ENCODE assay signal across 8 mouse cellular contexts in the genomic region with DNA sequence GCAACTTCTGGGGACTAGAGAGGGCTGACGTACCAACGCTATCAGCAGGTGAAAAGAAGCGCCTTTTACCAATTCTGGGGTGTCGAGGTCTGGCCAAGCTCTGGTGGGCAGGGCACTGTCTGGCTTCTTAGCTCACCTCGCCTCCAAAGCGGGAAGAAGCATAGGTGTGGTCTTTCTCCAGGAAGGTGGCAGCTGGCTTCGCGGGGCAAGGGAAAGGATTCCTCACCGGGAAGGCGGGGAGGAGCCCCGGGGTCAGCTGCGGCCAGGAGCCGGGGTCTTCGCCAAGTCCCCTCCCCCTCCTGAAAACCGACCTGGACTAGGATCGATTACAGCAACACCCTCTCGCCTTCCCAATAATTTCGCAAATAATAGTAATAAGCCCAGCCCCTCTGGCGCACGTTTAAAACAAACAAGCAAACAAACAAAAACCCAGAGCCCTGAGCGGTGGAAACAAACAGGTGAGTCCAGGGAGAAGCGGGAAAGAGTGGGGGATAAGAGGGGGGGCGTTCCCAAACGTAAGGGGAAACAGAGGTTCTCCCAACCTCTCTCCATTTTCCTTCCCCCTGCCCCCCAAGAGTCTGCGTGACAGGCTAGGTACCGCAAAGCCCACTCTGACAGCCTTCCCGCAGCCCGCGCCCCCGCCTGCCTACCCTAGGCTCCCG.
DNase-seq lines count a peak whose midpoint lies in the region; ATAC-seq and TF ChIP-seq lines count a peak whose summit lies in the region.

No protein-coding gene starts in this region.

- under 1% methylated on average over 31 of the region's 31 CpGs for WGBS in embryonic facial prominence, embryonic 13.5 days
- under 1% methylated on average over 26 of the region's 31 CpGs for WGBS in heart, embryonic 11.5 days (ENCODE audit: insufficient replicate concordance)
- 1% methylated on average over 31 of the region's 31 CpGs for WGBS in kidney, embryonic 15.5 days

- TF ChIP-seq CTCF in CH12.LX (conservative IDR thresholded peaks at IDR 0.05 in 1 of 2, IDR thresholded peaks at IDR 0.05 in 1 of 2; ENCODE audit: low read depth in 2 of 2, low read length in 2 of 2), result no peak

- ATAC-seq in embryonic facial prominence, embryonic 13.5 days (ENCODE audit: insufficient number of reproducible peaks, insufficient read depth, low FRiP score, low TSS enrichment, low read depth), result no peak
- peak; percentile 27; the same call in 1 of the 2 replicates for ATAC-seq in heart, embryonic 11.5 days (replicated peaks; ENCODE audit: insufficient number of reproducible peaks, low FRiP score, low TSS enrichment)
- peak; percentile 1; the same call in 1 of the 2 replicates for ATAC-seq in kidney, embryonic 15.5 days (replicated peaks; ENCODE audit: low FRiP score)

- no peaks in the 10 kb centered on the region for H3K36me3 ChIP-seq in CH12.LX (replicated peaks in 1 of 2; ENCODE audit: control insufficient read depth in 1 of 2, insufficient read depth in 1 of 2, low read length in 1 of 2)
- H3K36me3 ChIP-seq in embryonic facial prominence, embryonic 13.5 days, result no peaks in the 10 kb centered on the region
- no peaks in the 10 kb centered on the region for H3K36me3 ChIP-seq in heart, embryonic 11.5 days (ENCODE audit: control insufficient read depth, insufficient read depth, low read length)
- no peaks in the 10 kb centered on the region for H3K36me3 ChIP-seq in kidney, embryonic 15.5 days

- H3K27me3 ChIP-seq in CH12.LX (replicated peaks), result peaks cover 28% of the 10 kb centered on the region
- H3K27me3 ChIP-seq in embryonic facial prominence, embryonic 13.5 days, result no peaks in the 10 kb centered on the region
- H3K27me3 ChIP-seq in heart, embryonic 11.5 days (ENCODE audit: control insufficient read depth, insufficient read depth, low read length), result no peaks in the 10 kb centered on the region
- peaks cover 4% of the 10 kb centered on the region; the same call in 1 of the 2 replicates for H3K27me3 ChIP-seq in kidney, embryonic 15.5 days

- DNase-seq in CH12.LX (ENCODE audit: extremely low read depth), result no peak
- peak; percentile 71 for DNase-seq in adrenal gland, postnatal 10 days
- DNase-seq in lung, postnatal 14 days, result peak; percentile 41
- peak; percentile 35 for DNase-seq in retina, postnatal 1 day
- no peak for DNase-seq in c-Kit-positive CD71-positive TER-119-positive erythroid progenitor cells, embryonic 14.5 days (ENCODE audit: low spot score)

- peaks cover 4% of the 10 kb centered on the region for H3K9me3 ChIP-seq in CH12.LX (replicated peaks; ENCODE audit: low read length)
- H3K9me3 ChIP-seq in embryonic facial prominence, embryonic 13.5 days, result no peaks in the 10 kb centered on the region
- no peaks in the 10 kb centered on the region for H3K9me3 ChIP-seq in heart, embryonic 11.5 days (replicated peaks; ENCODE audit: control insufficient read depth, low read length)
- H3K9me3 ChIP-seq in kidney, embryonic 15.5 days (replicated peaks), result no peaks in the 10 kb centered on the region

- no peak for TF ChIP-seq EP300 in CH12.LX (IDR thresholded peaks at IDR 0.05; ENCODE audit: low read length)

- H3K27ac ChIP-seq in CH12.LX (ENCODE audit: insufficient read depth, low read depth), result no peak overlapping the region
- H3K27ac ChIP-seq in embryonic facial prominence, embryonic 13.5 days, result peak overlapping the region; percentile 90
- peak overlapping the region; percentile 74 for H3K27ac ChIP-seq in heart, embryonic 11.5 days (ENCODE audit: low read depth, low read length)
- peak overlapping the region; percentile 81 for H3K27ac ChIP-seq in kidney, embryonic 15.5 days

- in situ Hi-C loops in CH12.LX (cut with MboI; ENCODE audit: low pct_ligation_motif_present, low pct_unique_long_range_greater_than_20kb, low sequenced_read_pairs), result no loop called here

- no peak for TF ChIP-seq POLR2A in CH12.LX (IDR thresholded peaks at IDR 0.05; ENCODE audit: low read depth, low read length)

- peak overlapping the region in 2 of 3 experiments; percentile 63 for H3K4me3 ChIP-seq in CH12.LX (replicated peaks in 1 of 3; ENCODE audit: low read depth in 2 of 3, low read length in 2 of 3, poor library complexity in 1 of 3)
- H3K4me3 ChIP-seq in embryonic facial prominence, embryonic 13.5 days, result peak overlapping the region; percentile 82
- H3K4me3 ChIP-seq in heart, embryonic 11.5 days (ENCODE audit: low read depth, low read length), result peak overlapping the region; percentile 84
- H3K4me3 ChIP-seq in kidney, embryonic 15.5 days (replicated peaks), result peak overlapping the region; percentile 90

- dilution Hi-C loops in CH12.LX (cut with MboI; ENCODE audit: extremely low pct_ligation_motif_present, extremely low pct_unique_long_range_greater_than_20kb, low sequenced_read_pairs), result no loop called here

- no peaks in the 10 kb centered on the region for H3K79me2 ChIP-seq in CH12.LX (replicated peaks; ENCODE audit: control insufficient read depth, extremely low read depth, insufficient read depth, poor library complexity, severe bottlenecking)

- H3K9ac ChIP-seq in CH12.LX (ENCODE audit: insufficient read depth, low read depth), result no peak overlapping the region
- H3K9ac ChIP-seq in embryonic facial prominence, embryonic 13.5 days, result peak overlapping the region; percentile 90
- peak overlapping the region; percentile 86 for H3K9ac ChIP-seq in heart, embryonic 11.5 days (ENCODE audit: low read depth, low read length)
- H3K9ac ChIP-seq in kidney, embryonic 15.5 days, result peak overlapping the region; percentile 79

- TF ChIP-seq RAD21 in CH12.LX (IDR thresholded peaks at IDR 0.05; ENCODE audit: low read depth, low read length), result no peak

- peak overlapping the region; percentile 97 for H3K4me2 ChIP-seq in CH12.LX (ENCODE audit: insufficient read depth, low read depth, poor library complexity, severe bottlenecking)
- peak overlapping the region; percentile 90 for H3K4me2 ChIP-seq in embryonic facial prominence, embryonic 13.5 days
- peak overlapping the region; percentile 94 for H3K4me2 ChIP-seq in heart, embryonic 11.5 days
- peak overlapping the region; percentile 92 for H3K4me2 ChIP-seq in kidney, embryonic 15.5 days

- H3K4me1 ChIP-seq in CH12.LX (ENCODE audit: control insufficient read depth in 1 of 2, insufficient read depth in 2 of 2), result peaks cover 0 to 6% of the 10 kb centered on the region in 2 experiments; a peak in 2 of 4 replicates
- H3K4me1 ChIP-seq in embryonic facial prominence, embryonic 13.5 days, result peaks cover 34% of the 10 kb centered on the region
- H3K4me1 ChIP-seq in heart, embryonic 11.5 days (ENCODE audit: control insufficient read depth, insufficient read depth, low read length), result peaks cover 8% of the 10 kb centered on the region; the same call in 1 of the 2 replicates
- H3K4me1 ChIP-seq in kidney, embryonic 15.5 days, result peaks cover 21% of the 10 kb centered on the region

TF ChIP-seq in CH12.LX, 34 proteins besides CTCF, POLR2A, EP300 and RAD21:
- TF ChIP-seq CHD1 (IDR thresholded peaks at IDR 0.05; ENCODE audit: low read depth, low read length), result no peak
- TF ChIP-seq CHD2 (IDR thresholded peaks at IDR 0.05; ENCODE audit: low read length), result no peak
- TF ChIP-seq TCF12 (IDR thresholded peaks at IDR 0.05; ENCODE audit: low read depth, low read length), result no peak
- TF ChIP-seq GABPA (IDR thresholded peaks at IDR 0.05; ENCODE audit: insufficient replicate concordance, low read depth, low read length), result no peak
- no peak for TF ChIP-seq UBTF (IDR thresholded peaks at IDR 0.05; ENCODE audit: low read depth, low read length)
- no peak for TF ChIP-seq ZNF384 (IDR thresholded peaks at IDR 0.05; ENCODE audit: low read depth, low read length)
- TF ChIP-seq SIN3A (IDR thresholded peaks at IDR 0.05; ENCODE audit: low read length), result no peak
- TF ChIP-seq USF2 (conservative IDR thresholded peaks at IDR 0.05; ENCODE audit: low read depth, low read length), result no peak
- no peak for TF ChIP-seq ZKSCAN1 (IDR thresholded peaks at IDR 0.05; ENCODE audit: borderline replicate concordance, low read depth, low read length)
- no peak for TF ChIP-seq MAZ (IDR thresholded peaks at IDR 0.05; ENCODE audit: low read depth, low read length)
- TF ChIP-seq NRF1 (IDR thresholded peaks at IDR 0.05; ENCODE audit: low read depth, low read length), result no peak
- no peak for TF ChIP-seq ZC3H11A (IDR thresholded peaks at IDR 0.05; ENCODE audit: low read depth, low read length)
- TF ChIP-seq ZMIZ1 (IDR thresholded peaks at IDR 0.05; ENCODE audit: low read depth, low read length), result no peak
- no peak for TF ChIP-seq JUN (IDR thresholded peaks at IDR 0.05; ENCODE audit: insufficient read depth, low read depth, low read length)
- TF ChIP-seq TBP (conservative IDR thresholded peaks at IDR 0.05; ENCODE audit: low read depth, low read length), result no peak
- no peak for TF ChIP-seq MXI1 (IDR thresholded peaks at IDR 0.05; ENCODE audit: low read depth, low read length)
- no peak for TF ChIP-seq KAT2A (IDR thresholded peaks at IDR 0.05; ENCODE audit: insufficient replicate concordance, low read length)
TF ChIP-seq in CH12.LX: peak in this region for 0.

Comparison
In these comparisons a context has a peak if more than half of its experiments do, and no peak if none do; other contexts are left out.
1. DNase-seq: peak in adrenal gland, postnatal 10 days (single experiment), lung, postnatal 14 days (single experiment) and retina, postnatal 1 day (single experiment); none in CH12.LX (single experiment) and c-Kit-positive CD71-positive TER-119-positive erythroid progenitor cells, embryonic 14.5 days (single experiment).
2. Peak in every context shown above with its lines, with median percentiles within 50 percentile points of each other: H3K4me2 ChIP-seq and H3K4me3 ChIP-seq.